Mouse (Mus musculus) embryonic facial prominence, embryonic 12.5 days (tissue): ENCODE data around the gene Npas1. TPM values are rescaled to one million over a fixed set of nuclear protein-coding genes. Genes with fewer than 3 reads are reported as not detected.

Experiments
- ATAC-seq: fragments of 200-750 bp; cut with Nextera tagmentation; 2 replicates; pipeline ENCODE4 v1.8.0; 2017; ENCODE audit not compliant: insufficient number of reproducible peaks, insufficient read depth, low FRiP score, low TSS enrichment
- H3K27ac ChIP-seq: fragments of 300-500 bp; sonication (generic); 2 replicates; pipeline ENCODE4 v1.5.1; 2016; ENCODE audit warnings: mild to moderate bottlenecking
- H3K27me3 ChIP-seq: fragments of 300-500 bp; sonication (generic); 2 replicates; pipeline ENCODE4 v1.6.1; 2016; ENCODE audit warnings: mild to moderate bottlenecking, moderate library complexity
- H3K36me3 ChIP-seq: fragments of 300-500 bp; sonication (generic); 2 replicates; pipeline ENCODE4 v1.6.1; 2016; ENCODE audit warnings: mild to moderate bottlenecking
- H3K4me1 ChIP-seq: fragments of 300-500 bp; sonication (generic); 2 replicates; pipeline ENCODE4 v1.6.1; 2016
- H3K4me2 ChIP-seq: fragments of 300-500 bp; sonication (generic); replicated peaks from 2 replicates; pipeline ENCODE4 v1.6.1; 2016; ENCODE audit warnings: mild to moderate bottlenecking, moderate library complexity
- H3K4me3 ChIP-seq: fragments of 300-500 bp; sonication (generic); 2 replicates; pipeline ENCODE4 v1.5.1; 2016; ENCODE audit warnings: mild to moderate bottlenecking
- H3K9ac ChIP-seq: fragments of 300-500 bp; sonication (generic); 2 replicates; pipeline ENCODE4 v1.6.1; 2016; ENCODE audit warnings: mild to moderate bottlenecking, moderate library complexity
- H3K9me3 ChIP-seq: fragments of 300-500 bp; sonication (generic); 2 replicates; pipeline ENCODE4 v1.6.1; 2016; ENCODE audit warnings: mild to moderate bottlenecking, moderate library complexity
- WGBS: fragments of 180-500 bp; shearing (Covaris S2); methylation state at CpG from one replicate; pipeline ENCODE4 v1.1.7; 2016; 5-methylcytosine and 5-hydroxymethylcytosine counted together
- polyA plus RNA-seq: library from polyadenylated mRNA; unstranded; fragments of >200 nt; fragmentation: Nextera tagmentation; extraction: Ambion mirVana; gene quantifications from 2 replicates; pipeline ENCODE4 v1.2.1, GENCODE M21; 2016

Gene Npas1
- polyA plus RNA-seq, 1 experiment from 2014 or later: 0.72 TPM

GRCm38 (mm10) chr7:16493361-16493760 is 15.8 kb upstream of the Npas1 start:
- WGBS: 40% methylated on average over 2 of the region's 2 CpGs
- no peak overlapping the region for H3K9ac ChIP-seq
- H3K9me3 ChIP-seq: no peaks in the 10 kb centered on the region
- peaks cover 29% of the 10 kb centered on the region for H3K36me3 ChIP-seq
- no peak overlapping the region for H3K4me2 ChIP-seq
- ATAC-seq: no peak
- no peak overlapping the region for H3K27ac ChIP-seq
- H3K4me1 ChIP-seq: no peaks in the 10 kb centered on the region
- H3K4me3 ChIP-seq: no peak overlapping the region
- H3K27me3 ChIP-seq: no peaks in the 10 kb centered on the region

DNA sequence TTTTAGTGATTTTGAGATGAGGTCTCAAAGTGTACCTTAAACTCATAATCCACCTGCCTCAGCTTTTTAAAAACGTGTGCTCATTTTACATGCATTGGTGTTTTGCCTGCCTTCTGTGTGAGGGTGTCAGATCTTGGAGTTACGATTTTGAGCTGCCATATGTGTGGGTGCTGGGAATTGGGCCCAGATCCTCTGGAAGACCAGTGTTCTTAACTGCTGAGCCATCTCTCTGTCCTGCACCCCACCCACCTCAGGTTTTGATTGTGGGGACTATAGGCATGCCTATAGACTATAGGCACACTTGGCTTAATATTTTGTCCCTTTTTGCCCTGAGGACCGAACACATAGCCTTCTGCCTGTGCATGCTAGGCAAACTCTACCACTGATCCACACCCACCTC is 14.7 kb upstream of the Npas1 start:
- no peaks in the 10 kb centered on the region for H3K27me3 ChIP-seq
- no peaks in the 10 kb centered on the region for H3K4me1 ChIP-seq
- H3K9ac ChIP-seq: no peak overlapping the region
- H3K36me3 ChIP-seq: peaks cover 18% of the 10 kb centered on the region
- no peak overlapping the region for H3K4me2 ChIP-seq
- no peak for ATAC-seq
- no peak overlapping the region for H3K27ac ChIP-seq
- WGBS: 59% methylated on average over 3 of the region's 3 CpGs
- no peaks in the 10 kb centered on the region for H3K9me3 ChIP-seq
- no peak overlapping the region for H3K4me3 ChIP-seq

DNA sequence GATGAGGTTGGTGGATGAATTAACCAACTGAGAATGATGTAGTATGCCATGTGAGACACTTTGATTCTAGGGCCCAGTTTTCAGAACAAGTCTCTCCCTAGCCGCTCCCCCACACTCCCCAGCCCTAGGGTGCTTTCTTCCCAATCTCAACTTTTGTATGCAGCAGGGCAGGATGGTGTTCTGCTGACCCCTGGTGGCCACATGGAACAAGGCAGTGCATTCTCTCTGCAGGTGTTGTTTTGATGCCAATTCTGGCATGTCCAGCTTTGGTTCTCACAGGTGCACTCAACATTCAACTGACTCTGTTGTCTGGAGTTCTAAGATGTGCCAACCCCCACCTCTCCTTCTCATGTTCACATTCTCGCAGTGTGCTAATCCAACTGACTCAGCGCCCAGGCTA is 14.2 kb upstream of the Npas1 start:
- Histone ChIP-seq H3K27me3 (no peaks in the 10 kb centered on the region), H3K4me2 (no peak overlapping the region), H3K36me3 (peaks cover 13% of the 10 kb centered on the region), H3K4me3 (no peak overlapping the region), H3K27ac (no peak overlapping the region), H3K9ac (no peak overlapping the region), H3K4me1 (no peaks in the 10 kb centered on the region), H3K9me3 (no peaks in the 10 kb centered on the region)
- WGBS: 28% methylated on average over 3 of the region's 3 CpGs
- ATAC-seq: no peak

GRCm38 (mm10) chr7:16489948-16490347 is 12.4 kb upstream of the Npas1 start:
- ATAC-seq: no peak

DNA sequence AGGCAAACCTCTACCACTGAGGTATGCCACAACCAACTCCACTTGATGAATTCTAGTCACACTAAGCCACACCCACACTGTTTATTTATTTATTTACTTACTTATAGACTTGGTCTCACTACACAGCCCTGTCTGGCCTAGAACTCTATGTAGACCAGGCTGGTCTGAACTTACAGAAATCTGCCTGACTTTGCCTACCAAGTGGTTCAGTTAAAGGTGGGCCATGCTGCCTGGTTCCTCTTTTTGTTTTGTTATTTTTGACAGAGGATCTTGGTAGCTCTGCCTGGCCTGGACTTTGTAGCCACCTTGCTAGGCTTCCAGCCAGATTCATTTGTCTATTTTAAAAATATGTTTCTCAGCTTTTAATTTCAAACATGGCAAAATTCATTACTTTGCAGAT is 11.3 kb upstream of the Npas1 start:
- H3K4me2 ChIP-seq: no peak overlapping the region
- no peak overlapping the region for H3K4me3 ChIP-seq
- no peaks in the 10 kb centered on the region for H3K4me1 ChIP-seq
- no peak overlapping the region for H3K9ac ChIP-seq
- no peaks in the 10 kb centered on the region for H3K27me3 ChIP-seq
- no peaks in the 10 kb centered on the region for H3K36me3 ChIP-seq
- no peak overlapping the region for H3K27ac ChIP-seq
- no peaks in the 10 kb centered on the region for H3K9me3 ChIP-seq
- no peak for ATAC-seq

More at GRCm38 (mm10) chr7:16489948-16490347, 12.4 kb upstream of the Npas1 start:
- Histone ChIP-seq H3K9ac (no peak overlapping the region), H3K4me3 (no peak overlapping the region), H3K36me3 (no peaks in the 10 kb centered on the region), H3K4me1 (no peaks in the 10 kb centered on the region), H3K9me3 (no peaks in the 10 kb centered on the region), H3K4me2 (no peak overlapping the region), H3K27me3 (no peaks in the 10 kb centered on the region), H3K27ac (no peak overlapping the region)
- 89% methylated on average over 9 of the region's 9 CpGs for WGBS

- Histone ChIP-seq H3K27ac (no peak overlapping the region), H3K4me2 (peak overlapping the region; percentile 50), H3K9me3 (no peaks in the 10 kb centered on the region), H3K4me1 (peaks cover 13% of the 10 kb centered on the region), H3K4me3 (peak overlapping the region; percentile 31), H3K9ac (no peak overlapping the region), H3K27me3 (peaks cover 61% of the 10 kb centered on the region), H3K36me3 (no peaks in the 10 kb centered on the region)
- ATAC-seq: no peak
- WGBS: 3% methylated on average over 34 of the region's 34 CpGs
Observed at GRCm38 (mm10) chr7:16476600-16476989, 933 bp downstream of the Npas1 start.

GRCm38 (mm10) chr7:16475764-16476599 is 1.5 kb downstream of the Npas1 start:
- H3K9ac ChIP-seq: no peak overlapping the region
- H3K9me3 ChIP-seq: no peaks in the 10 kb centered on the region
- 1% methylated on average over 59 of the region's 59 CpGs for WGBS
- peaks cover 67% of the 10 kb centered on the region for H3K27me3 ChIP-seq
- H3K36me3 ChIP-seq: no peaks in the 10 kb centered on the region
- no peak overlapping the region for H3K27ac ChIP-seq
- peaks cover 13% of the 10 kb centered on the region for H3K4me1 ChIP-seq
- peak overlapping the region; percentile 50 for H3K4me2 ChIP-seq
- peak overlapping the region; percentile 31 for H3K4me3 ChIP-seq
- no peak for ATAC-seq

DNA sequence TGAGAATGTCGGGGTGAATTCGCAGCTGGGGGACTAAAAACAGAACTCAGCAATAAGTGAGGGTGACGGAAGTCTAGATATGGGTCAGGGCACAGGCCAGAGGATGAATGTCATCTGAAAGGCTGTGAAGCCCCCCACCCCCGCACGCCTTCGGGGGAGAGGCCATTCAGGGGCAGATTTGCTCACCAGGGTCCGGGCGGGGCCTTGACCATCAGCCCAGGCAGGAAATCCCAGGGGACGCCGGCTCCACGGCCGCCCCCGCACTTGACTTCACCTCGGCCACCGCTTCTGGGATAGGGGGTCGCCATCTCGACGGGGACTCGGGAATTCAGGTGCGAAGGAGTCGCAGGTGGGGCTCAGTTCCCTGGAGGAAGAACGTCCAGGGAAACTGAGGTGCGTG is 2.2 kb downstream of the Npas1 start:
- peaks cover 13% of the 10 kb centered on the region for H3K4me1 ChIP-seq
- no peak for ATAC-seq
- H3K27ac ChIP-seq: no peak overlapping the region
- H3K9ac ChIP-seq: no peak overlapping the region
- peak overlapping the region; percentile 19 for H3K4me2 ChIP-seq
- H3K36me3 ChIP-seq: no peaks in the 10 kb centered on the region
- H3K9me3 ChIP-seq: no peaks in the 10 kb centered on the region
- WGBS: 4% methylated on average over 23 of the region's 23 CpGs
- peaks cover 72% of the 10 kb centered on the region for H3K27me3 ChIP-seq
- peak overlapping the region; percentile 21 for H3K4me3 ChIP-seq

DNA sequence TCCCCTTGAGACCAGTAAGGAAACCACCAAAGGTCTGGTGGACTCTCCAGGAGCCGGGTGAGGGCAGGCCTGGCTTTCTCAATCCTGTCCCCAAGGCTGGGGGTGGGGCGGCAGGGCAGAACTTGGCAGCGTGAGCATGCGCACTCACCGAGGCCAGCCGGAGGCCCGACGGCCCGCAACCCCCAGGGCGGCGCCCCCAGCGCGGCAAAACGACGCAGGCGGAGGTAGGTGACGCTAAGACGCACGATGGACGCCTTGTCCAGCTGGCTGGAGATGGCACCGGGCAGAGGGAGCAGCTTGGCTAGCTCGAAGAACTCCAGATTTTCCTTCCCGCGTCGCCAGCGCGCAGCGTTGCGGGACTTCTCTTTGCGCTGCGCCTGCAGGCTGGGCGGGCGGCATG is 3.1 kb downstream of the Npas1 start:
- no peak for ATAC-seq
- WGBS: 5% methylated on average over 33 of the region's 33 CpGs
- H3K9me3 ChIP-seq: no peaks in the 10 kb centered on the region
- peaks cover 13% of the 10 kb centered on the region for H3K4me1 ChIP-seq
- H3K4me3 ChIP-seq: peak overlapping the region; percentile 17; the same call in 1 of the 2 replicates
- H3K9ac ChIP-seq: 0 out of 2 replicates have a peak overlapping the region, but pooled peaks have one; percentile 19
- no peak overlapping the region for H3K27ac ChIP-seq
- peak overlapping the region; percentile 33 for H3K4me2 ChIP-seq
- peaks cover 72% of the 10 kb centered on the region for H3K27me3 ChIP-seq
- H3K36me3 ChIP-seq: no peaks in the 10 kb centered on the region

- peaks cover 13% of the 10 kb centered on the region for H3K4me1 ChIP-seq
- no peak overlapping the region for H3K4me2 ChIP-seq
- no peak for ATAC-seq
- no peak overlapping the region for H3K4me3 ChIP-seq
- no peak overlapping the region for H3K27ac ChIP-seq
- peaks cover 72% of the 10 kb centered on the region for H3K27me3 ChIP-seq
- no peaks in the 10 kb centered on the region for H3K36me3 ChIP-seq
- 53% methylated on average over 8 of the region's 8 CpGs for WGBS
- H3K9ac ChIP-seq: no peak overlapping the region
- no peaks in the 10 kb centered on the region for H3K9me3 ChIP-seq
Observed at GRCm38 (mm10) chr7:16473847-16474246, 3.7 kb downstream of the Npas1 start.

GRCm38 (mm10) chr7:16472116-16472709 is 5.3 kb downstream of the Npas1 start:
- no peaks in the 10 kb centered on the region for H3K9me3 ChIP-seq
- no peak overlapping the region for H3K27ac ChIP-seq
- H3K9ac ChIP-seq: no peak overlapping the region
- H3K4me2 ChIP-seq: no peak overlapping the region
- H3K4me3 ChIP-seq: no peak overlapping the region
- peaks cover 66% of the 10 kb centered on the region for H3K27me3 ChIP-seq
- no peaks in the 10 kb centered on the region for H3K36me3 ChIP-seq
- H3K4me1 ChIP-seq: peaks cover 13% of the 10 kb centered on the region
- WGBS: 5% methylated on average over 17 of the region's 17 CpGs
- no peak for ATAC-seq

DNA sequence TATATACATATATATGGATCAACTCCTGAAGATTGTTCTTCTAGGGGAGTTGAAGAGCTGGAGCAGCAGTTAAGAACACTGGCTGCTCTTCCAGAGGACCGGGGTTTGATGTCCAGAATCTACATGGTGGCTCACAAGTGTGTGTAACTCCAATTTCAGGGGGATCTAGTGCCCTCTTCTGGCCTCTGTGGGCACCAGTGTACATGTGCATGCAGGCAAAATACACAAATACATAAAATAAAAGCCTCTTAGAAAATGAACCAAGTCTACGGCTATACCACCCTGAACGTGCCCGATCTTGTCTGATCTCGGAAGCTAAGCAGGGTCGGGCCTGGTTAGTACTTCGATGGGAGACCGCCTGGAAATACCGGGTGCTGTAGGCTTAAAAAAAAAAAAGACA is 6.0 kb downstream of the Npas1 start:
- H3K9ac ChIP-seq: no peak overlapping the region
- no peak for ATAC-seq
- no peak overlapping the region for H3K27ac ChIP-seq
- no peaks in the 10 kb centered on the region for H3K36me3 ChIP-seq
- H3K27me3 ChIP-seq: peaks cover 59% of the 10 kb centered on the region
- H3K4me3 ChIP-seq: no peak overlapping the region
- H3K4me1 ChIP-seq: peaks cover 10% of the 10 kb centered on the region
- no peaks in the 10 kb centered on the region for H3K9me3 ChIP-seq
- WGBS: 32% methylated on average over 9 of the region's 9 CpGs
- H3K4me2 ChIP-seq: no peak overlapping the region
